Mouse (Mus musculus) kidney, postnatal 25 days (tissue): ENCODE measurements around the gene Csmd2.

Source experiments
- DNase-seq, 2 experiments: peaks; one replicate each; pipeline ENCODE4 v3.0.0; 2021; ENCODE audit warnings: mixed read lengths in 2 of 2

Gene Csmd2

GRCm38 (mm10) chr4:128342208-128342607 is 354.6 kb downstream of the Csmd2 start:
- no peak for DNase-seq

- no peak for DNase-seq
Observed at GRCm38 (mm10) chr4:128358751-128359150, 371.1 kb downstream of the Csmd2 start.

GRCm38 (mm10) chr4:128365851-128366250 is 378.2 kb downstream of the Csmd2 start:
- DNase-seq, result no peak

GRCm38 (mm10) chr4:128368088-128368487 is 380.4 kb downstream of the Csmd2 start:
- DNase-seq, result no peak

GRCm38 (mm10) chr4:128371766-128372165 is 384.1 kb downstream of the Csmd2 start:
- no peak for DNase-seq

- no peak for DNase-seq
Observed at GRCm38 (mm10) chr4:128373196-128373595, 385.5 kb downstream of the Csmd2 start.

- no peak for DNase-seq
Observed at GRCm38 (mm10) chr4:128374051-128374450, 386.4 kb downstream of the Csmd2 start.

GRCm38 (mm10) chr4:128378946-128379345 is 391.3 kb downstream of the Csmd2 start:
- no peak for DNase-seq

GRCm38 (mm10) chr4:128381331-128381730 is 393.7 kb downstream of the Csmd2 start:
- DNase-seq, result no peak

GRCm38 (mm10) chr4:128383800-128384199 is 396.1 kb downstream of the Csmd2 start:
- DNase-seq, result no peak

GRCm38 (mm10) chr4:128391484-128391883 is 403.8 kb downstream of the Csmd2 start:
- no peak for DNase-seq

- no peak for DNase-seq
Observed at GRCm38 (mm10) chr4:128392279-128392678, 404.6 kb downstream of the Csmd2 start.

- no peak for DNase-seq
Observed at GRCm38 (mm10) chr4:128393864-128394263, 406.2 kb downstream of the Csmd2 start.

GRCm38 (mm10) chr4:128396616-128397015 is 409.0 kb downstream of the Csmd2 start:
- no peak for DNase-seq

- DNase-seq, result no peak
Observed at GRCm38 (mm10) chr4:128397804-128398203, 410.1 kb downstream of the Csmd2 start.

GRCm38 (mm10) chr4:128398948-128399347 is 411.3 kb downstream of the Csmd2 start:
- DNase-seq, result no peak

GRCm38 (mm10) chr4:128400016-128400415 is 412.4 kb downstream of the Csmd2 start:
- DNase-seq, result no peak

GRCm38 (mm10) chr4:128401591-128401990 is 413.9 kb downstream of the Csmd2 start:
- DNase-seq, result no peak

- no peak for DNase-seq
Observed at GRCm38 (mm10) chr4:128402706-128403105, 415.0 kb downstream of the Csmd2 start.

- no peak for DNase-seq
Observed at GRCm38 (mm10) chr4:128405576-128405975, 417.9 kb downstream of the Csmd2 start.

- DNase-seq, result no peak
Observed at GRCm38 (mm10) chr4:128407084-128407845, 419.6 kb downstream of the Csmd2 start.

GRCm38 (mm10) chr4:128411941-128412630 is 424.4 kb downstream of the Csmd2 start:
- no peak for DNase-seq

- peak; percentile 61 to 76 for DNase-seq
Observed at GRCm38 (mm10) chr4:128414741-128415140, 427.1 kb downstream of the Csmd2 start.

- no peak for DNase-seq
Observed at GRCm38 (mm10) chr4:128419988-128420617, 432.4 kb downstream of the Csmd2 start.
